Mouse (Mus musculus) cerebellum, postnatal 14 days (tissue): ENCODE results near the gene Gm28729.

ENCODE experiments used
- DNase-seq, 2 experiments: peaks; one replicate each; pipeline ENCODE4 v3.0.0; 2021; ENCODE audit warnings: mixed read lengths in 2 of 2

Gene Gm28729

GRCm38 (mm10) chr9:96460117-96460865 is 64.8 kb downstream of the Gm28729 start:
- DNase-seq = no peak

GRCm38 (mm10) chr9:96455618-96456017 is 69.4 kb downstream of the Gm28729 start:
- no peak for DNase-seq

- DNase-seq = no peak
These were observed 72.1 kb downstream of the Gm28729 start for GRCm38 (mm10) chr9:96452956-96453355.

- DNase-seq = no peak
These were observed 74.0 kb downstream of the Gm28729 start for GRCm38 (mm10) chr9:96450900-96451720.

GRCm38 (mm10) chr9:96449514-96449913 is 75.5 kb downstream of the Gm28729 start:
- DNase-seq = no peak

GRCm38 (mm10) chr9:96445351-96445750 is 79.7 kb downstream of the Gm28729 start:
- DNase-seq = no peak

- peak; percentile 20 to 25 for DNase-seq
These were observed 83.0 kb downstream of the Gm28729 start for GRCm38 (mm10) chr9:96442081-96442480.

GRCm38 (mm10) chr9:96438334-96438871 is 86.7 kb downstream of the Gm28729 start:
- peak; percentile 24 to 44 for DNase-seq

- peak; percentile 55 to 57 for DNase-seq
These were observed 87.2 kb downstream of the Gm28729 start for GRCm38 (mm10) chr9:96437805-96438333.

- DNase-seq = peak; percentile 56 to 66
These were observed 87.9 kb downstream of the Gm28729 start for GRCm38 (mm10) chr9:96436901-96437804.
